Mouse (Mus musculus): Measurements from ENCODE around the gene Sigmar1. TPM values are rescaled to one million over a fixed set of nuclear protein-coding genes. Genes with fewer than 3 reads are reported as not detected.

Gene Sigmar1
- polyA plus RNA-seq (2017; shearing (Covaris generic)) = 57.2 TPM

GRCm38 (mm10) chr4:41755338-41756305 lies at the start of gene Sigmar1:
Gene Sigmar1 (minus strand): TSS chr4:41756157.

GRCm38 (mm10) chr4:41774002-41774401 lies 18.0 kb upstream of the Sigmar1 start, which contains the start of gene Ccl27a:
Gene Ccl27a (minus strand): TSS chr4:41774247.

GRCm38 (mm10) chr4:41754797-41755337 lies 1.1 kb downstream of the Sigmar1 start, which contains the start of gene Galt:
Gene Galt (plus strand): TSS chr4:41755228.

GRCm38 (mm10) chr4:41731052-41731765 lies 24.7 kb downstream of the Sigmar1 start, which contains the start of gene Arid3c:
Gene Arid3c (minus strand): TSS chr4:41731142.

GRCm38 (mm10) chr4:41722918-41723351 lies 33.0 kb downstream of the Sigmar1 start, which contains the start of gene Dctn3:
Gene Dctn3 (minus strand): TSS chr4:41723170.

GRCm38 (mm10) chr4:41713197-41714067 lies 42.5 kb downstream of the Sigmar1 start, which contains the start of gene Rpp25l:
Gene Rpp25l (minus strand): TSS chr4:41713534.

GRCm38 (mm10) chr4:41699783-41700182 lies 56.2 kb downstream of the Sigmar1 start, which contains the start of gene Il11ra1:
Gene Il11ra1 (plus strand): TSS chr4:41699989.

GRCm38 (mm10) chr4:41696930-41697841 lies 58.8 kb downstream of the Sigmar1 start, which contains the start of gene Cntfr:
Gene Cntfr (minus strand): TSS chr4:41697089.

Other genes starting within 250 kb of the Sigmar1 start
- not detected for gene 1110017D15Rik, start 238.8 kb downstream of the Sigmar1 start, polyA plus RNA-seq (2017; shearing (Covaris generic))
- gene Fam219a, start 186.6 kb downstream of the Sigmar1 start, polyA plus RNA-seq (2017; shearing (Covaris generic)) = 0.88 TPM
- gene Dnaic1, start 186.4 kb downstream of the Sigmar1 start, polyA plus RNA-seq (2017; shearing (Covaris generic)) = not detected
- not detected for gene Enho, start 115.8 kb downstream of the Sigmar1 start, polyA plus RNA-seq (2017; shearing (Covaris generic))
- not detected for gene Cntfr, start 59.1 kb downstream of the Sigmar1 start, polyA plus RNA-seq (2017; shearing (Covaris generic))
- 11.0 TPM for gene Il11ra1, start 56.2 kb downstream of the Sigmar1 start, polyA plus RNA-seq (2017; shearing (Covaris generic))
- gene Rpp25l, start 42.6 kb downstream of the Sigmar1 start, polyA plus RNA-seq (2017; shearing (Covaris generic)) = 54.5 TPM
- gene Dctn3, start 33.0 kb downstream of the Sigmar1 start, polyA plus RNA-seq (2017; shearing (Covaris generic)) = 146 TPM
- not detected for gene Arid3c, start 25.0 kb downstream of the Sigmar1 start, polyA plus RNA-seq (2017; shearing (Covaris generic))
- gene Galt, start 929 bp downstream of the Sigmar1 start, polyA plus RNA-seq (2017; shearing (Covaris generic)) = 81.6 TPM
- gene Ccl27a, start 18.1 kb upstream of the Sigmar1 start, polyA plus RNA-seq (2017; shearing (Covaris generic)) = 9.7 TPM
- gene Gm21541, start 147.5 kb upstream of the Sigmar1 start, polyA plus RNA-seq (2017; shearing (Covaris generic)) = not detected
- 2.1 TPM for gene Gm20878, start 185.4 kb upstream of the Sigmar1 start, polyA plus RNA-seq (2017; shearing (Covaris generic))
- gene Fam205a4, start 209.9 kb upstream of the Sigmar1 start, polyA plus RNA-seq (2017; shearing (Covaris generic)) = 0.10 TPM

Measured in CD4-positive, CD25-positive, alpha-beta regulatory T cell, adult 9 weeks (primary cell).